Mouse (Mus musculus): ENCODE measurements around the gene Auts2. TPM values are rescaled to one million over a fixed set of nuclear protein-coding genes. Genes with fewer than 3 reads are reported as not detected.

Gene Auts2
- polyA plus RNA-seq, 1 experiment from 2014 or later = 71.4 TPM

DNA sequence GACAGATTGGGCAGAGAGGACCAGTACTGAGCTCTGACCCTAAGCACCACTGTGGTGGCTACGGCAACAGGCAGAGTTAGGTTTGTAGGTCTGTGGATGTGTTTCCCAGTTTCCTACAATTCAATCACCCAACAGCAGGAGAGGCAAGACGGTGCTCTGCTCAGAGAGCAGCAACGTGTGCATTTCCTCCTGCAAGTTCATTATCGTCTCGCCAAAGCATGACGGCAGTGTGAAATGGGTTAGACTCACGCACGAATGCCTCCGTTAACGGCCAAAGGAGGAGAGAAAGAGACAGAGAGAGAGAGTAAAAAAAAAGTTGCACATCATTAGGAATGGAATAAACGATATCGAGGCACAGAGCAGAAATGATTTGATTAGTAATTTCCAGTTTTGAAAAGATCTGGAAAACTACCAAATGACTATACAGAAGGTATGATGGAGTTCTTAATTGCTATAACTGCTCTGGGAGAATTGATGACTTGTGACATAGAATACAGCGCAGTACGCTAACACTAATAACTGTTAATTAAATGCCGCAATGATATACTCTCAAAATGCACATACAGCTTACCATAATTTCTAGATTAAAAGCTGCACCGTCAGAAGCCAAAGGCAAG lies 968.6 kb downstream of the Auts2 start:
- H3K4me1 ChIP-seq (replicated peaks; ENCODE audit: control insufficient read depth, insufficient read depth, low read length) = peaks cover 11% of the 10 kb centered on the region
- DNase-seq (ENCODE audit: low spot score) = peak; percentile 64
- peak overlapping the region; percentile 18; the same call in 1 of the 2 replicates for H3K4me2 ChIP-seq (ENCODE audit: low read depth, low read length, severe bottlenecking)
- H3K27ac ChIP-seq (ENCODE audit: low read depth, low read length) = peak overlapping the region; percentile 50; the same call in 1 of the 2 replicates
- H3K9ac ChIP-seq (ENCODE audit: low read length) = no peak overlapping the region
- WGBS = 42% methylated on average over 16 of the region's 16 CpGs
- ATAC-seq (replicated peaks; ENCODE audit: low FRiP score) = peak; percentile 28
- H3K27me3 ChIP-seq (ENCODE audit: control insufficient read depth, insufficient read depth, low read length) = no peaks in the 10 kb centered on the region; the same call in 1 of the 2 replicates
- no peak overlapping the region for H3K4me3 ChIP-seq (ENCODE audit: low read depth, low read length)
- H3K9me3 ChIP-seq (ENCODE audit: control insufficient read depth, low read length) = no peaks in the 10 kb centered on the region
- H3K36me3 ChIP-seq (ENCODE audit: control insufficient read depth, insufficient read depth, low read length) = no peaks in the 10 kb centered on the region

- WGBS = 79% methylated on average over 18 of the region's 18 CpGs
- Histone ChIP-seq H3K9ac (ENCODE audit: low read length) (no peak overlapping the region), H3K36me3 (ENCODE audit: control insufficient read depth, insufficient read depth, low read length) (no peaks in the 10 kb centered on the region), H3K27ac (ENCODE audit: low read depth, low read length) (no peak overlapping the region), H3K4me3 (ENCODE audit: low read depth, low read length) (no peak overlapping the region), H3K27me3 (ENCODE audit: control insufficient read depth, insufficient read depth, low read length) (no peaks in the 10 kb centered on the region; the same call in 1 of the 2 replicates), H3K4me2 (ENCODE audit: low read depth, low read length, severe bottlenecking) (no peak overlapping the region), H3K4me1 (replicated peaks; ENCODE audit: control insufficient read depth, insufficient read depth, low read length) (peaks cover 11% of the 10 kb centered on the region), H3K9me3 (ENCODE audit: control insufficient read depth, low read length) (no peaks in the 10 kb centered on the region)
- no peak for ATAC-seq (replicated peaks; ENCODE audit: low FRiP score)
- no peak for DNase-seq (ENCODE audit: low spot score)
Measured at GRCm38 (mm10) chr5:131573296-131574177, 969.6 kb downstream of the Auts2 start.

- no peak overlapping the region for H3K4me2 ChIP-seq (ENCODE audit: low read depth, low read length, severe bottlenecking)
- 86% methylated on average over 6 of the region's 6 CpGs for WGBS
- H3K27me3 ChIP-seq (ENCODE audit: control insufficient read depth, insufficient read depth, low read length) = peaks cover 2% of the 10 kb centered on the region; the same call in 1 of the 2 replicates
Measured at GRCm38 (mm10) chr5:131566032-131566431, 977.1 kb downstream of the Auts2 start.

DNA sequence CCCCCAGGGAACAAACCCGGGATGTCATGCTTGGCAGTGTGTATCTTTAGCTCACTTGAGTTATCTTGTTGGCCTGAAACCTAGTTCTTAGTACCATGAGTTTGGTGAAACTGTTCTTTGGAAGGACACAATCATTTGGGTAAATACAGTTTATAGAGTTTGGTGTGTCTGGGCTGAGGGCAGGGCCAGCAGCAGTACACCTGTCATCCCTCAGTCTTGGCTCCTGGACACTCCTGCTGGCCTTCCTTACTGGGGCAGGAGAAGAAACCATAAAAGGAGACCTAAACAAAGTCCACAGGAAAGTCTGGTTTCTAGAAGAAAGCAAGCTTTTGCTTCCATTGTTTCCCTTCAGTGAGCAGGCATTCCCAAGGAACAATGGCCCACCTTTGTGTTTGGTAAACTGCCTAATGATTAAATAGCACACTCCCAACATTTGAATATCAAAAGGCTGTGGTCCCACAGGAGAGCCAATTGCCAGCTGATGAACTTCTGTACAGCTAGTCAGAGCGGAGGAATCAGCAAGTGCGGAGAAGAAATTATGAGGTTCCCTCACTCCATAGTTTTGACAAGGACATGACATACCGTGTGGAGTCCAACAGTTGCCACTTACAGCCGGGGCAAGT lies 979.4 kb downstream of the Auts2 start:
- no peaks in the 10 kb centered on the region; the same call in 1 of the 2 replicates for H3K4me1 ChIP-seq (replicated peaks; ENCODE audit: control insufficient read depth, insufficient read depth, low read length)
- H3K4me3 ChIP-seq (ENCODE audit: low read depth, low read length) = no peak overlapping the region
- no peaks in the 10 kb centered on the region for H3K36me3 ChIP-seq (ENCODE audit: control insufficient read depth, insufficient read depth, low read length)
- DNase-seq (ENCODE audit: low spot score) = no peak
- peaks cover 2% of the 10 kb centered on the region; the same call in 1 of the 2 replicates for H3K27me3 ChIP-seq (ENCODE audit: control insufficient read depth, insufficient read depth, low read length)
- H3K9ac ChIP-seq (ENCODE audit: low read length) = no peak overlapping the region
- H3K27ac ChIP-seq (ENCODE audit: low read depth, low read length) = no peak overlapping the region
- no peak overlapping the region for H3K4me2 ChIP-seq (ENCODE audit: low read depth, low read length, severe bottlenecking)
- whole genome bisulfite sequencing = 65% methylated on average over 5 of the region's 5 CpGs
- no peak for ATAC-seq (replicated peaks; ENCODE audit: low FRiP score)
- H3K9me3 ChIP-seq (ENCODE audit: control insufficient read depth, low read length) = no peaks in the 10 kb centered on the region

More at GRCm38 (mm10) chr5:131566032-131566431, 977.1 kb downstream of the Auts2 start:
- Histone ChIP-seq H3K9ac (ENCODE audit: low read length) (no peak overlapping the region), H3K36me3 (ENCODE audit: control insufficient read depth, insufficient read depth, low read length) (no peaks in the 10 kb centered on the region), H3K9me3 (ENCODE audit: control insufficient read depth, low read length) (no peaks in the 10 kb centered on the region), H3K4me3 (ENCODE audit: low read depth, low read length) (no peak overlapping the region), H3K4me1 (replicated peaks; ENCODE audit: control insufficient read depth, insufficient read depth, low read length) (no peaks in the 10 kb centered on the region; the same call in 1 of the 2 replicates), H3K27ac (ENCODE audit: low read depth, low read length) (no peak overlapping the region)
- DNase-seq (ENCODE audit: low spot score) (no peak), ATAC-seq (replicated peaks; ENCODE audit: low FRiP score) (no peak)

DNA sequence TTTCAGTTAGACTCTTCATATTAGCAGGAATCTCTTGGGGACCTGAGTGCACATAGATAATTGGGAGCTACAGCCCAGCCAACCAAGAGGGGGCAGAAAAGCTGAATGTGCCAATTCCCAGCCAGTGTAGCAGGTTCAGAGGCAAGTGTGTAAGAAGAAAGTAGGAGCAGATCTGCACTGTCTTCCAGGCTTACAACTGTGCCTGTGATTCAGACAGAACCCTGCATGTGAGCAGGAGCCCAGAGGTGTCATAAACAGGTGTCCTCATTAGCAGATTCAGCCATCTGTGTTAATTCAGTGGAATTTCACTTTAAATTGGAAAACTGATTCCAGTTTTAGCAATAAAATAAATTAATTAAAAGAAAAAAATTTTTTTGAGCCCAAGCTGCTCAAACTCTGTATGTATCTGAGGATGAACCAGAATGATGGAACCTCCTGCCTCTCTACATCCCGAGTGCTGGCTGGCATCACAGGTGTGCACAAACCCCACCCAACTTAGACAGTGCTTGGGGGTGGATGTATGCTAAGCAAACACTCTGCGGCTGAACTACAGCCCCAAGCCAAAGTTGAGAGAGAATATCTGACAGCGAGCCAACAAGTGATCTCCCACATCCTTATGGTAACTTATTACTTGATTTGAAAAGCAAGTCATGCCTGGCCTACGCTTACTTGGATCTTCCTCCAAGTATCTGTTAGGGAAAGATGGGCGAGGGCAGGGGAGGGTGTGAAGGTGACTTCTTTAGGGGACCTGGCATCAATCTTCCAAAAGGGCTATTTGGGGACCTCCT lies 982.2 kb downstream of the Auts2 start:
- Histone ChIP-seq H3K9ac (ENCODE audit: low read length) (no peak overlapping the region), H3K4me1 (replicated peaks; ENCODE audit: control insufficient read depth, insufficient read depth, low read length) (no peaks in the 10 kb centered on the region; the same call in 1 of the 2 replicates), H3K4me2 (ENCODE audit: low read depth, low read length, severe bottlenecking) (no peak overlapping the region), H3K27me3 (ENCODE audit: control insufficient read depth, insufficient read depth, low read length) (peaks cover 2% of the 10 kb centered on the region; the same call in 1 of the 2 replicates), H3K27ac (ENCODE audit: low read depth, low read length) (no peak overlapping the region), H3K9me3 (ENCODE audit: control insufficient read depth, low read length) (no peaks in the 10 kb centered on the region), H3K36me3 (ENCODE audit: control insufficient read depth, insufficient read depth, low read length) (no peaks in the 10 kb centered on the region), H3K4me3 (ENCODE audit: low read depth, low read length) (no peak overlapping the region)
- WGBS = 90% methylated on average over 5 of the region's 5 CpGs
- DNase-seq (ENCODE audit: low spot score) (no peak), ATAC-seq (replicated peaks; ENCODE audit: low FRiP score) (no peak)

DNA sequence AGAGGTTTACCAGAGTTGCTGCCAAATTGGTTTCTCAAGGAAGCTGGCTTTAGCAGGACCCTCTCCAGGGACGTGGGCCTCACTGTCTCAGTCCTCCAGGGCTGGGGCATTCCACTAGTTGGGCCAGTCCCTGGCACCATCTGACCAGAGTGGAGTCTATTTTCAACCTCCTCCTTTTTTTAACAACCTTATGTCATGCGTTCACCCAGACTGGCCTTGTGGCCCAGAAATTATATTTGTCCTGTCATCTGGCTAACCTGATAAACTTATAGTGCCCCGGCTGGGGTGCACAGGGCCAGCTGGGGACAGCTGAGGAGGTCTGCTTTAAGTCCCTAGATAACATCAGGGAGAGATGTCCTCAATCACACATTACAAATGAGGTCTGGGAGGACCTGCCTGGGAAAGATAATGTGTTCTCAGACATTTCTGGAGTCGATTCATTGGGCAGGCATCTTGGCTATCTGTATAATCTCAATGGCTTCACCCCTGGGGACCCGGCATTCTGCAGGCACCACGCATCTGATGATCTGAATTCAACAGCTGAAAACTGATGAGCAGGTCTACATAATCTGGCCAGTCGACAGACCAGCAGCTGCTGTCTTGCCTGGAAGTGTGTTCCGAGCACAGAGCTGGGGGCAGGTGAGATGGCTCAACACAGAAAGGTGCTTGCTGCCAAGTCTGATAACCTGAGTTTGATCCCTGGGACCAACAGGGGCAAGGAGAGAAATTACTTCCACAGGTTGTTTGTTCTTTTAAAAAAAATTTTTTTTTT lies 984.6 kb downstream of the Auts2 start:
- no peak overlapping the region for H3K4me3 ChIP-seq (ENCODE audit: low read depth, low read length)
- no peak for DNase-seq (ENCODE audit: low spot score)
- H3K9me3 ChIP-seq (ENCODE audit: control insufficient read depth, low read length) = no peaks in the 10 kb centered on the region
- no peaks in the 10 kb centered on the region for H3K36me3 ChIP-seq (ENCODE audit: control insufficient read depth, insufficient read depth, low read length)
- no peak overlapping the region for H3K27ac ChIP-seq (ENCODE audit: low read depth, low read length)
- H3K4me2 ChIP-seq (ENCODE audit: low read depth, low read length, severe bottlenecking) = no peak overlapping the region
- H3K27me3 ChIP-seq (ENCODE audit: control insufficient read depth, insufficient read depth, low read length) = peaks cover 2% of the 10 kb centered on the region; the same call in 1 of the 2 replicates
- H3K4me1 ChIP-seq (replicated peaks; ENCODE audit: control insufficient read depth, insufficient read depth, low read length) = no peaks in the 10 kb centered on the region; the same call in 1 of the 2 replicates
- WGBS = 74% methylated on average over 8 of the region's 8 CpGs
- no peak for ATAC-seq (replicated peaks; ENCODE audit: low FRiP score)
- H3K9ac ChIP-seq (ENCODE audit: low read length) = no peak overlapping the region

DNA sequence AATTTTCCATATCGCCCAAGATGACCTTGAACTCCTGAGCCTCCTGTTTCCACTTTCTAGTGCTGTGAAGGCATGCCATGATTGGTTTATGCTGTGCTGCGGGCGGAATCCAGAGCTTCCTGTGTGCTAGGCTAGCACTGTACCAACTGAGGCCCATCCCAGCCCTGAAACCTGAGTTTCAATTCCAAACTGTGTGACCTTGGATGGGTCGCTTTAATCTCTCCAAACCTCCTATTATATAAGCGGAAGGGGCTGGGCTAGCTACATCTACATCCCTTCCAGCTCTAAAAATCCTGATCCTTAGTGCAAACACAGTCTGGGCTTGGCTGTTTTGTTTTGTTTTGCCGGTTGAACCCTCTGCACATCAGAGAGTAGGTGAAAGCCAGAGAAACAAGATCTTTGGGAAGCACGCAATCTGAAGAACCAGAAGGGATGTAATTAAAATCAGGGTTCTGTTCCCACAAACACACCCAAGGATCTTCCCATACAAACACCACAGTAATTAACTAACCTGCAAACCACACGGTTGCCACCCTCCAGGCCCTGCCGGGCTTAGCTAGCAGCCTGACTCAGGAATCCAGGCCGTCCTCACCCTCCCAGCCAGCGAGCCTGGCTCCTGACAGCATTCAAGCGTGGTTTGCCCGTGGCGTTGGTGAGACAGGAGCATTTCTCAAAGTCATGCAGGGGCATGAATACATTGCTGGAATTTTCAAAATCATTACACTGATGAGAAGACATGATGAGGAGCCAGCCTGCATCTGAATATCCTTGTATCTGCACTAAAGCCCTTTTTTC lies 985.4 kb downstream of the Auts2 start:
- no peaks in the 10 kb centered on the region for H3K36me3 ChIP-seq (ENCODE audit: control insufficient read depth, insufficient read depth, low read length)
- H3K9me3 ChIP-seq (ENCODE audit: control insufficient read depth, low read length) = no peaks in the 10 kb centered on the region
- no peak for DNase-seq (ENCODE audit: low spot score)
- peaks cover 1% of the 10 kb centered on the region; the same call in 1 of the 2 replicates for H3K27me3 ChIP-seq (ENCODE audit: control insufficient read depth, insufficient read depth, low read length)
- ATAC-seq (replicated peaks; ENCODE audit: low FRiP score) = no peak
- no peak overlapping the region for H3K27ac ChIP-seq (ENCODE audit: low read depth, low read length)
- H3K4me3 ChIP-seq (ENCODE audit: low read depth, low read length) = no peak overlapping the region
- no peaks in the 10 kb centered on the region for H3K4me1 ChIP-seq (replicated peaks; ENCODE audit: control insufficient read depth, insufficient read depth, low read length)
- no peak overlapping the region for H3K4me2 ChIP-seq (ENCODE audit: low read depth, low read length, severe bottlenecking)
- 64% methylated on average over 14 of the region's 14 CpGs for WGBS
- no peak overlapping the region for H3K9ac ChIP-seq (ENCODE audit: low read length)

Measured in forebrain, embryonic 11.5 days (tissue).